Mouse (Mus musculus) ES-E14 (cell line): Measurements from ENCODE around the gene Dpysl5.

Experiments used
- CHD2 ChIP-seq: IDR thresholded peaks from 2 replicates; pipeline ENCODE4 v1.6.1; 2014; ENCODE audit warnings: mild to moderate bottlenecking, low read depth, low read length, inconsistent platforms
- ZNF384 ChIP-seq: IDR thresholded peaks from 2 replicates; pipeline ENCODE4 v1.6.1; 2012; ENCODE audit warnings: low read depth, low read length, inconsistent platforms

- TF ChIP-seq CHD2 (no peak), ZNF384 (no peak)
These were observed 91.5 kb downstream of the Dpysl5 start for GRCm38 (mm10) chr5:30802724-30803467.
